Mouse (Mus musculus): ENCODE measurements around the gene Fst. TPM values are rescaled to one million over a fixed set of nuclear protein-coding genes. Genes with fewer than 3 reads are reported as not detected.

Fst gene
- polyA plus RNA-seq, 1 experiment from 2014 or later: 4.6 TPM

DNA sequence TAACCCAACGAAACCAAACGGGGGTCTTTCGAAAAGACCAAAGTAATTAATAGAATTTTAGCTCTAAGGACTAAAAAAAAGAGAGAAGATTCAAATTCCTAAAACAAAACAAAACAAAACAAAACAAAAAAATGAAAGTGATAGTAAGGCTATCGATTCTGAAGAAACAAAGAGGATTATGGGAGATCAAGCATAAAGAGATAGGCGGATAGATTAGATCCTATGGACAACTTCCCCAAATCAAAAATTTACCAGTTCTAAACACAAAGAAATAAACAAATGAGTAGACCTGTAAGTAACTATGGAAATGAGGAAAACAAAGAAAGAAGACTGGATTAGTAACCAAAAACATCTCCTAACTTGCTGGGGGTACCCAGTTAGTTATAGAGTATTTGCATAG is 33.5 kb downstream of the Fst start:
- H3K9ac ChIP-seq: no peak overlapping the region
- no peaks in the 10 kb centered on the region for H3K27me3 ChIP-seq (ENCODE audit: control insufficient read depth, insufficient read depth, low read length)
- H3K4me3 ChIP-seq (replicated peaks; ENCODE audit: low read length): no peak overlapping the region
- WGBS: 96% methylated on average over 5 of the region's 5 CpGs
- no peak overlapping the region for H3K27ac ChIP-seq
- no peak for DNase-seq (ENCODE audit: low spot score)
- no peaks in the 10 kb centered on the region for H3K9me3 ChIP-seq (ENCODE audit: control insufficient read depth, low read length)
- H3K36me3 ChIP-seq (replicated peaks; ENCODE audit: control insufficient read depth, insufficient read depth): no peaks in the 10 kb centered on the region
- ATAC-seq (ENCODE audit: low FRiP score): no peak
- H3K4me1 ChIP-seq (replicated peaks; ENCODE audit: control insufficient read depth, insufficient read depth, low read length): no peaks in the 10 kb centered on the region
- no peak overlapping the region for H3K4me2 ChIP-seq (replicated peaks)

- ATAC-seq (ENCODE audit: low FRiP score): no peak
- WGBS: 90% methylated on average over 8 of the region's 8 CpGs
- H3K9me3 ChIP-seq (ENCODE audit: control insufficient read depth, low read length): no peaks in the 10 kb centered on the region
- H3K27me3 ChIP-seq (ENCODE audit: control insufficient read depth, insufficient read depth, low read length): no peaks in the 10 kb centered on the region
- H3K9ac ChIP-seq: no peak overlapping the region
- no peaks in the 10 kb centered on the region for H3K36me3 ChIP-seq (replicated peaks; ENCODE audit: control insufficient read depth, insufficient read depth)
- H3K4me1 ChIP-seq (replicated peaks; ENCODE audit: control insufficient read depth, insufficient read depth, low read length): no peaks in the 10 kb centered on the region
- no peak overlapping the region for H3K4me2 ChIP-seq (replicated peaks)
- DNase-seq (ENCODE audit: low spot score): no peak
- no peak overlapping the region for H3K4me3 ChIP-seq (replicated peaks; ENCODE audit: low read length)
- no peak overlapping the region for H3K27ac ChIP-seq
These were observed 38.5 kb downstream of the Fst start for GRCm38 (mm10) chr13:114420235-114420634.

DNA sequence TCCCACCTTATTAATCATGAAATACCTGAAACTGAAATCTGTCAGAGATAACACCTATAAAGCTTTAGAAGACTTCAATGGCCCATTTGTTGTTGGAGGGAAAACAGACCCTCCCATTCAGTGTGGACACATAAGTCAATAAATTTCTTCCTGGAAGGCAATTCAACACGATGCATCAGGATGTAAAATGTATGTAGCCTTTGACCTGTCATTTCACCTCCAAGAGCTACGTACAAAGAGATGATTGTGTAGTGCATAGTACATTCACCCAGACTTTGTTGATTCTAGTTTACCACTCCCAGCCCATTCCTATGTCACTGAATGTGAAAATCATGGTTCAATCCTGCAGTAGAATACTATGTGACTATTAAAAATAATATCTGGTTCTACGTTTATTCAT is 39.4 kb downstream of the Fst start:
- no peak overlapping the region for H3K9ac ChIP-seq
- H3K9me3 ChIP-seq (ENCODE audit: control insufficient read depth, low read length): no peaks in the 10 kb centered on the region
- no peak overlapping the region for H3K4me3 ChIP-seq (replicated peaks; ENCODE audit: low read length)
- H3K27me3 ChIP-seq (ENCODE audit: control insufficient read depth, insufficient read depth, low read length): no peaks in the 10 kb centered on the region
- no peaks in the 10 kb centered on the region for H3K4me1 ChIP-seq (replicated peaks; ENCODE audit: control insufficient read depth, insufficient read depth, low read length)
- 78% methylated on average over 3 of the region's 3 CpGs for WGBS
- ATAC-seq (ENCODE audit: low FRiP score): no peak
- no peak for DNase-seq (ENCODE audit: low spot score)
- H3K4me2 ChIP-seq (replicated peaks): no peak overlapping the region
- H3K27ac ChIP-seq: no peak overlapping the region
- H3K36me3 ChIP-seq (replicated peaks; ENCODE audit: control insufficient read depth, insufficient read depth): no peaks in the 10 kb centered on the region

GRCm38 (mm10) chr13:114412326-114412725 is 46.4 kb downstream of the Fst start:
- H3K36me3 ChIP-seq (replicated peaks; ENCODE audit: control insufficient read depth, insufficient read depth): no peaks in the 10 kb centered on the region
- no peaks in the 10 kb centered on the region for H3K4me1 ChIP-seq (replicated peaks; ENCODE audit: control insufficient read depth, insufficient read depth, low read length)
- no peak overlapping the region for H3K27ac ChIP-seq
- H3K27me3 ChIP-seq (ENCODE audit: control insufficient read depth, insufficient read depth, low read length): no peaks in the 10 kb centered on the region
- H3K4me2 ChIP-seq (replicated peaks): no peak overlapping the region
- no peak for ATAC-seq (ENCODE audit: low FRiP score)
- no peak overlapping the region for H3K4me3 ChIP-seq (replicated peaks; ENCODE audit: low read length)
- DNase-seq (ENCODE audit: low spot score): no peak
- H3K9me3 ChIP-seq (ENCODE audit: control insufficient read depth, low read length): no peaks in the 10 kb centered on the region
- H3K9ac ChIP-seq: no peak overlapping the region

DNA sequence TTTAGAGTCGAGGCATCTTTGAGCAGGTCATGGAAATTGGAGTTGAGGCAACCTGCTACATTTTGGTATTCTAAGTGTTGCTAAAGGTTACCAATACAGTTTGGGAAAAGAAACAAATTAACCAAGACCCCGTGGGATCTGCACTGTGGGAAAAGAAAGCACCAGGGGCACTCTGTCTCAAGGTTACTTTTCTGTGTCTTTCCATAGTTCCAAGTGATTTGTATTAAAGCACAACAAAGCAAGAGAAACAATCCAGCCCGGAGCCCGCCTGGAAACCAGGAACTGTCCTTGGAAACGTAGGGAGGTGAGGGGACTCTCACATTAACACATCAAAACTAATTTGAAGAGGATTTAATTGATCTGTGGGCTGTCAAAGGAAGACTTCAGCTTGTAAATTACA is 51.9 kb downstream of the Fst start:
- no peaks in the 10 kb centered on the region for H3K9me3 ChIP-seq (ENCODE audit: control insufficient read depth, low read length)
- no peaks in the 10 kb centered on the region for H3K27me3 ChIP-seq (ENCODE audit: control insufficient read depth, insufficient read depth, low read length)
- H3K4me1 ChIP-seq (replicated peaks; ENCODE audit: control insufficient read depth, insufficient read depth, low read length): no peaks in the 10 kb centered on the region
- no peak overlapping the region for H3K4me3 ChIP-seq (replicated peaks; ENCODE audit: low read length)
- no peak overlapping the region for H3K27ac ChIP-seq
- WGBS: 2% methylated on average over 5 of the region's 5 CpGs
- DNase-seq (ENCODE audit: low spot score): no peak
- H3K9ac ChIP-seq: no peak overlapping the region
- no peak overlapping the region; the same call in 1 of the 2 replicates for H3K4me2 ChIP-seq (replicated peaks)
- no peaks in the 10 kb centered on the region for H3K36me3 ChIP-seq (replicated peaks; ENCODE audit: control insufficient read depth, insufficient read depth)
- ATAC-seq (ENCODE audit: low FRiP score): no peak

DNA sequence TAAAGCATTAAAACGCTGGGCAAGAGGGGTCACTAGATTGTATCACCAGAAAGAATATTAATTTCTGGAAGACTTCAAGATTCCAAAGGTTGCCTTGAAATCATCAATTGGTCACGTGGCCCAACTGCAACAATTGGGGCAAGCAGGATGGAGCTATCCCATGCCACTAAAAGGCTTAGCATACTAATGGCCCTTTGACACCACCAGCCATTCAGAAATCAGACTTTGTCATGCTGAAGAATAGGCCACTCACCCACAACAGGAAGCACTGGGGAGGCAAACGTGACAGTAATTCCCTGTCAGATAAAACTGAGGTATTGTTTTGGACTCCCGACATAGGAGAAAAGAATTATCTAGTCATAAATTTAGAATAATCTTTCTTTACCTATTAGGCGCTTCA is 52.3 kb downstream of the Fst start:
- Histone ChIP-seq H3K9me3 (ENCODE audit: control insufficient read depth, low read length) (no peaks in the 10 kb centered on the region), H3K27me3 (ENCODE audit: control insufficient read depth, insufficient read depth, low read length) (no peaks in the 10 kb centered on the region), H3K4me3 (replicated peaks; ENCODE audit: low read length) (no peak overlapping the region), H3K4me2 (replicated peaks) (no peak overlapping the region; the same call in 1 of the 2 replicates), H3K36me3 (replicated peaks; ENCODE audit: control insufficient read depth, insufficient read depth) (no peaks in the 10 kb centered on the region), H3K9ac (no peak overlapping the region), H3K4me1 (replicated peaks; ENCODE audit: control insufficient read depth, insufficient read depth, low read length) (no peaks in the 10 kb centered on the region), H3K27ac (no peak overlapping the region)
- ATAC-seq (ENCODE audit: low FRiP score) (no peak), DNase-seq (ENCODE audit: low spot score) (no peak)
- WGBS: 6% methylated on average over 5 of the region's 5 CpGs

DNA sequence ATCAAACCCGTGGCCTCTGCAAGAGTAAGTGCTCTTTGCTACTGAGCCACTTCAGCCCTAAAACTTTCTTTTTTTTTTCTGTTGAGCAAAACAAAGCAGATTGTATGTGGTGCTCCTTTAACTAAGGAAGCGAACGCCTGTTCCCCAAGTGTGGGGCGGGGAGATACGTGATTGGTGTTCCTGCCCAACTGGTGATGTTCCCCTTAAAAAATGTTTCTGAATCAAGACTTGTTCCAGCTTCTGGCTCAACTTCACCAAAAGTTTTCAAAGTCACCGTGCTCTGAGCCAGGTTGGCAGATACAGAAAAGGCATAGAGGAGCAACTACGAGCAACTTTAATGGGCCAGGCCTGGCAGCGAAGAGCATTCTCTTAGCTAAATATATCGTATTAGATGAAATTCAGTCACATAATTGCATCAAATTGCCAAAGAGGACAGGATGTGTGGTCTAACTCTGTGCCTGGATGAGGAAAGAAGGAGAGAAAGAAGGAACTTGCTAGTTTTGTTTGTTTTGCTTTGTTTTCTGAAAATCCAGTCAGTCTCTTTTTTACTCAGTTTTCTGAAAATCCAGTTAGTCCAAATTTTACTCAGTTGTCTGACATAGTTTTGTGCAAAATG is 53.5 kb downstream of the Fst start:
- Histone ChIP-seq H3K36me3 (replicated peaks; ENCODE audit: control insufficient read depth, insufficient read depth) (no peaks in the 10 kb centered on the region), H3K27ac (no peak overlapping the region), H3K4me3 (replicated peaks; ENCODE audit: low read length) (no peak overlapping the region), H3K4me2 (replicated peaks) (no peak overlapping the region), H3K27me3 (ENCODE audit: control insufficient read depth, insufficient read depth, low read length) (no peaks in the 10 kb centered on the region), H3K9ac (no peak overlapping the region), H3K4me1 (replicated peaks; ENCODE audit: control insufficient read depth, insufficient read depth, low read length) (no peaks in the 10 kb centered on the region), H3K9me3 (ENCODE audit: control insufficient read depth, low read length) (no peaks in the 10 kb centered on the region)
- ATAC-seq (ENCODE audit: low FRiP score) (no peak), DNase-seq (ENCODE audit: low spot score) (no peak)
- WGBS: 86% methylated on average over 9 of the region's 9 CpGs

Other genes with a start within 250 kb of the Fst start
- 379 and 411 TPM in 2 replicates for gene Ndufs4, start 70.7 kb downstream of the Fst start, polyA plus RNA-seq (2014; fragmentation: Nextera tagmentation; extraction: Ambion mirVana)